Mouse (Mus musculus) olfactory bulb, adult 2 months (tissue): ENCODE results near the gene Hoxd3.

ENCODE experiments used
- CTCF ChIP-seq: fragments of 200-500 bp; IDR thresholded peaks from 2 replicates; pipeline ENCODE4 v1.5.1; 2012; ENCODE audit warnings: low read depth, mild to moderate bottlenecking, low read length, moderate library complexity; ENCODE audit not compliant: insufficient read depth
- POLR2A ChIP-seq: fragments of 200-500 bp; IDR thresholded peaks from 2 replicates; pipeline ENCODE4 v1.6.1; 2012; ENCODE audit warnings: mild to moderate bottlenecking, low read depth, low read length, moderate library complexity; ENCODE audit not compliant: insufficient read depth

- no peak for TF ChIP-seq POLR2A
- no peak for TF ChIP-seq CTCF
Observed at GRCm38 (mm10) chr2:74750731-74751250, 39.1 kb downstream of the Hoxd3 start.
